Mouse (Mus musculus): ENCODE data around the gene 4833420G17Rik. TPM values are rescaled to one million over a fixed set of nuclear protein-coding genes. Genes with fewer than 3 reads are reported as not detected.
A peak's percentile ranks its signal among the peaks of the same experiment; 100 is the strongest.

Gene 4833420G17Rik
- total and polyA plus RNA-seq, 2 experiments from 2014 or later, result 63.6 to 89.9 TPM

GRCm38 (mm10) chr13:119453563-119453962 lies 9.0 kb upstream of the 4833420G17Rik start:
- no peak overlapping the region for H3K4me2 ChIP-seq (ENCODE audit: low read depth)
- H3K9me3 ChIP-seq (ENCODE audit: low read length), result no peaks in the 10 kb centered on the region
- TF ChIP-seq CTCF (IDR thresholded peaks at IDR 0.05; ENCODE audit: low read depth), result no peak
- H3K36me3 ChIP-seq (ENCODE audit: insufficient read depth), result peaks cover 40% of the 10 kb centered on the region
- no peak overlapping the region for H3K27ac ChIP-seq (ENCODE audit: low read depth, low read length)
- WGBS, result 92% methylated on average over 4 of the region's 4 CpGs
- H3K9ac ChIP-seq, result no peak overlapping the region
- no peaks in the 10 kb centered on the region for H3K4me1 ChIP-seq (ENCODE audit: insufficient read depth)
- no peak for ATAC-seq
- no peak overlapping the region for H3K4me3 ChIP-seq (ENCODE audit: low read depth, low read length)
- H3K27me3 ChIP-seq (ENCODE audit: insufficient read depth, low read length), result no peaks in the 10 kb centered on the region
- no peak for DNase-seq

GRCm38 (mm10) chr13:119455082-119455481 lies 7.5 kb upstream of the 4833420G17Rik start:
- Histone ChIP-seq H3K4me1 (ENCODE audit: insufficient read depth) (no peaks in the 10 kb centered on the region), H3K36me3 (ENCODE audit: insufficient read depth) (peaks cover 45% of the 10 kb centered on the region)
- no peak for ATAC-seq

DNA sequence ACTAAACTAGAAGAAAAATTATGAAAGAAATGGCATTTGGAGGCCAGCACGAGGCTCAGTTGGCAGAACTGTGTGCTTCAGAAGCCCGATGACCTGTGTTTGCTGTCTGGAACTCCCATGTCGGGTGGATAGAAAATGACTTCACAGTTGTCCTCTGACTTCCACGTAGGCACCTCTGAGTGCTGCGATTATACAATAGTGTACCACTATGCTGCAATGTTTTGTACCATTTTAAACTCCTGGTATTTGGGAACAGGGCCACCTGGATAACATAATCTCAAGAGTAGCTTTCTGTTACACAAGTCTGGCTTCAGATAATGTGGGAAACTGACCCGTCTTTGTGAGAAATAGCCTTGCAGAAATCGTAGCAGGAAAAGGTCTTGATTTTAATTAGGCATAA lies 6.2 kb upstream of the 4833420G17Rik start:
- Histone ChIP-seq H3K9ac (no peak overlapping the region), H3K4me2 (ENCODE audit: low read depth) (no peak overlapping the region), H3K27ac (ENCODE audit: low read depth, low read length) (no peak overlapping the region), H3K4me3 (ENCODE audit: low read depth, low read length) (no peak overlapping the region), H3K4me1 (ENCODE audit: insufficient read depth) (no peaks in the 10 kb centered on the region), H3K9me3 (ENCODE audit: low read length) (no peaks in the 10 kb centered on the region), H3K36me3 (ENCODE audit: insufficient read depth) (peaks cover 34% of the 10 kb centered on the region), H3K27me3 (ENCODE audit: insufficient read depth, low read length) (no peaks in the 10 kb centered on the region)
- 94% methylated on average over 7 of the region's 7 CpGs for WGBS
- no peak for ATAC-seq
- TF ChIP-seq CTCF (IDR thresholded peaks at IDR 0.05; ENCODE audit: low read depth), result no peak
- DNase-seq, result no peak

More at GRCm38 (mm10) chr13:119455082-119455481, 7.5 kb upstream of the 4833420G17Rik start:
- Histone ChIP-seq H3K9me3 (ENCODE audit: low read length) (no peaks in the 10 kb centered on the region), H3K4me3 (ENCODE audit: low read depth, low read length) (no peak overlapping the region), H3K4me2 (ENCODE audit: low read depth) (no peak overlapping the region), H3K27me3 (ENCODE audit: insufficient read depth, low read length) (no peaks in the 10 kb centered on the region), H3K9ac (no peak overlapping the region), H3K27ac (ENCODE audit: low read depth, low read length) (no peak overlapping the region)
- DNase-seq, result no peak
- TF ChIP-seq CTCF (IDR thresholded peaks at IDR 0.05; ENCODE audit: low read depth), result no peak

DNA sequence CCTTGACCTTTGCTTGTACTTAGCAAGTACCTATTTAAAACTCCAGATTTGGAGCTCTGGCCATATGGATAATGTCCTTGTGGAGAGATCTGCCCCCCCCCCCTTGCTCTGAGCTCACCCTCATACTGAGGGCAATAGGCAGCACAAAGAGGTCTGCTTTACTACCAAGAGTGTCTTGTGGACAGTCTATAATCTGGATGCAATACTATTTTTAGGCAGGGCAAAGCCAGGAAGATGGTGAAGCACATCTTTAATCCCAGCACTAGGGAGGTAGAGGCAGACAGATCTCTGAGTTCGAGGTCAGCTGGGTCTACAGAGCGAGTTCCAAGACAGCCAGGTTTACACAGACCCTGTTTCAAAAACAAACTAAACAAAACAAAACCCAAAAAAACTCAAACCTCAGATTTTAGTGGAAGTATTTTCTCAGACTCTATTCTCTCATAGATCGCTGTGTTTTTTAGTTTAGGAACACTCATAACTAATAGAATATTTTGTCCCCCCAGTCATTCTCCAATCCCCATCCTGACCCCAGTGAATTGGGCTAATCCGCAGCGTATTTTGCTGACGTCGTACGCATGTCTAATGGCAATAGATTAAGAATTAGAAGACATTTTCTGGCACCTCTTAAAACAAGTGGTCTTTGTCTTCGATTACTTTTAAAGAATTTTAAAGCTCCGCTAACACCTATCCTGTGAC lies 520 bp upstream of the 4833420G17Rik start:
- Histone ChIP-seq H3K36me3 (ENCODE audit: insufficient read depth) (peaks cover 16% of the 10 kb centered on the region), H3K9me3 (ENCODE audit: low read length) (no peaks in the 10 kb centered on the region), H3K4me2 (ENCODE audit: low read depth) (peak overlapping the region; percentile 70), H3K27me3 (ENCODE audit: insufficient read depth, low read length) (no peaks in the 10 kb centered on the region), H3K9ac (peak overlapping the region; percentile 64), H3K27ac (ENCODE audit: low read depth, low read length) (peak overlapping the region; percentile 89), H3K4me1 (ENCODE audit: insufficient read depth) (peaks cover 12% of the 10 kb centered on the region), H3K4me3 (ENCODE audit: low read depth, low read length) (peak overlapping the region; percentile 90)
- WGBS, result 2% methylated on average over 10 of the region's 10 CpGs
- TF ChIP-seq CTCF (IDR thresholded peaks at IDR 0.05; ENCODE audit: low read depth), result no peak
- ATAC-seq, result peak; percentile 75
- no peak for DNase-seq

- no peak for DNase-seq
- H3K9me3 ChIP-seq (ENCODE audit: low read length), result no peaks in the 10 kb centered on the region
- no peaks in the 10 kb centered on the region for H3K4me1 ChIP-seq (ENCODE audit: insufficient read depth)
- no peak for TF ChIP-seq CTCF (IDR thresholded peaks at IDR 0.05; ENCODE audit: low read depth)
- peaks cover 61% of the 10 kb centered on the region for H3K36me3 ChIP-seq (ENCODE audit: insufficient read depth)
- H3K27me3 ChIP-seq (ENCODE audit: insufficient read depth, low read length), result no peaks in the 10 kb centered on the region
- WGBS, result 87% methylated on average over 9 of the region's 9 CpGs
- H3K4me3 ChIP-seq (ENCODE audit: low read depth, low read length), result no peak overlapping the region
- no peak overlapping the region for H3K4me2 ChIP-seq (ENCODE audit: low read depth)
- no peak overlapping the region for H3K27ac ChIP-seq (ENCODE audit: low read depth, low read length)
- ATAC-seq, result no peak
- no peak overlapping the region for H3K9ac ChIP-seq
Observed at GRCm38 (mm10) chr13:119476631-119477030, 14.1 kb downstream of the 4833420G17Rik start.

DNA sequence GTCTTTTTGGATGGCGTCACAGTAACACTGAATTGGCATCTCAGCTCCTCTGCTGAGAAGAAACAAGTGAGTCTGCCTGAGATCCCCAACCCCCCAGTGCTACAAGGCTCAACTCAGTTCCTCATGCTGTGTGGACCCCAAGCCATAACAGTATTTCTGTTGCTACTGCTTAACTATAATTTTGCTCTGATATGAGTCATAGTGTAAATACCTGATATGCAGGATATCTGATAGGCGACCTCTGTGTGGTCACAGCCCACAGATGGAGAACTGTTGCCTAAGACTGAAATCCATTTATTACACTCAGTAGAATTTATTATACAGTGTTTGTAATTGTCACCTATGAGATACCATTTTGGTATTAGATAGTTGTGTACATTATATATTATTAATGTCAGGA lies 15.2 kb downstream of the 4833420G17Rik start:
- H3K9me3 ChIP-seq (ENCODE audit: low read length), result no peaks in the 10 kb centered on the region
- DNase-seq, result no peak
- no peak for TF ChIP-seq CTCF (IDR thresholded peaks at IDR 0.05; ENCODE audit: low read depth)
- 95% methylated on average over 2 of the region's 2 CpGs for WGBS
- H3K4me3 ChIP-seq (ENCODE audit: low read depth, low read length), result no peak overlapping the region
- H3K27ac ChIP-seq (ENCODE audit: low read depth, low read length), result no peak overlapping the region
- H3K36me3 ChIP-seq (ENCODE audit: insufficient read depth), result peaks cover 55% of the 10 kb centered on the region
- H3K27me3 ChIP-seq (ENCODE audit: insufficient read depth, low read length), result no peaks in the 10 kb centered on the region
- no peak overlapping the region for H3K4me2 ChIP-seq (ENCODE audit: low read depth)
- no peak for ATAC-seq
- H3K9ac ChIP-seq, result no peak overlapping the region
- H3K4me1 ChIP-seq (ENCODE audit: insufficient read depth), result no peaks in the 10 kb centered on the region

GRCm38 (mm10) chr13:119487354-119487753 lies 24.8 kb downstream of the 4833420G17Rik start:
- Histone ChIP-seq H3K4me3 (ENCODE audit: low read depth, low read length) (no peak overlapping the region), H3K9me3 (ENCODE audit: low read length) (no peaks in the 10 kb centered on the region), H3K36me3 (ENCODE audit: insufficient read depth) (peaks cover 20% of the 10 kb centered on the region), H3K27ac (ENCODE audit: low read depth, low read length) (no peak overlapping the region), H3K9ac (no peak overlapping the region), H3K4me1 (ENCODE audit: insufficient read depth) (no peaks in the 10 kb centered on the region), H3K27me3 (ENCODE audit: insufficient read depth, low read length) (no peaks in the 10 kb centered on the region), H3K4me2 (ENCODE audit: low read depth) (no peak overlapping the region)
- no peak; the same call in 1 of the 2 replicates for TF ChIP-seq CTCF (IDR thresholded peaks at IDR 0.05; ENCODE audit: low read depth)
- ATAC-seq (no peak), DNase-seq (no peak)
- WGBS, result 36% methylated on average over 7 of the region's 7 CpGs
